Mouse (Mus musculus): ENCODE data around the gene Omt2a. TPM values are rescaled to one million over a fixed set of nuclear protein-coding genes. Genes with fewer than 3 reads are reported as not detected.
"Not testable (repeated sequence)": the region's sequence is repeated elsewhere in the genome, so short reads cannot be mapped to it uniquely, and the experiment has no call there.

The Omt2a gene
- polyA plus RNA-seq, 1 experiment from 2014 or later = not detected

GRCm38 (mm10) chr9:78350007-78350406 is 35.4 kb upstream of the Omt2a start:
- not testable (repeated sequence) for H3K4me1 ChIP-seq (ENCODE audit: control insufficient read depth, insufficient read depth, low read length); H3K9ac ChIP-seq (ENCODE audit: low read depth, low read length); H3K27me3 ChIP-seq (replicated peaks; ENCODE audit: control insufficient read depth, insufficient read depth, low read length); H3K4me2 ChIP-seq (ENCODE audit: low read depth, low read length); H3K36me3 ChIP-seq (ENCODE audit: control insufficient read depth, insufficient read depth, low read length); H3K9me3 ChIP-seq (ENCODE audit: control insufficient read depth, low read length); DNase-seq (ENCODE audit: low spot score); H3K27ac ChIP-seq (replicated peaks; ENCODE audit: low read depth, low read length); H3K4me3 ChIP-seq (ENCODE audit: low read depth, low read length); ATAC-seq (ENCODE audit: low read depth)

- not testable (repeated sequence) for H3K27ac ChIP-seq (replicated peaks; ENCODE audit: low read depth, low read length); H3K9me3 ChIP-seq (ENCODE audit: control insufficient read depth, low read length); H3K27me3 ChIP-seq (replicated peaks; ENCODE audit: control insufficient read depth, insufficient read depth, low read length); H3K4me3 ChIP-seq (ENCODE audit: low read depth, low read length); DNase-seq (ENCODE audit: low spot score); H3K36me3 ChIP-seq (ENCODE audit: control insufficient read depth, insufficient read depth, low read length); H3K9ac ChIP-seq (ENCODE audit: low read depth, low read length); H3K4me1 ChIP-seq (ENCODE audit: control insufficient read depth, insufficient read depth, low read length); ATAC-seq (ENCODE audit: low read depth); H3K4me2 ChIP-seq (ENCODE audit: low read depth, low read length)
- 83% methylated on average over 3 of the region's 3 CpGs for WGBS
Measured at GRCm38 (mm10) chr9:78349141-78349540, 34.5 kb upstream of the Omt2a start.

GRCm38 (mm10) chr9:78348206-78349004 is 33.8 kb upstream of the Omt2a start:
- H3K36me3 ChIP-seq (ENCODE audit: control insufficient read depth, insufficient read depth, low read length); H3K9ac ChIP-seq (ENCODE audit: low read depth, low read length); H3K4me2 ChIP-seq (ENCODE audit: low read depth, low read length); H3K4me3 ChIP-seq (ENCODE audit: low read depth, low read length); H3K4me1 ChIP-seq (ENCODE audit: control insufficient read depth, insufficient read depth, low read length); ATAC-seq (ENCODE audit: low read depth); DNase-seq (ENCODE audit: low spot score); H3K27me3 ChIP-seq (replicated peaks; ENCODE audit: control insufficient read depth, insufficient read depth, low read length); H3K27ac ChIP-seq (replicated peaks; ENCODE audit: low read depth, low read length); H3K9me3 ChIP-seq (ENCODE audit: control insufficient read depth, low read length): not testable (repeated sequence)
- WGBS = 64% methylated on average over 6 of the region's 6 CpGs

- Histone ChIP-seq H3K9me3 (ENCODE audit: control insufficient read depth, low read length) (no peaks in the 10 kb centered on the region), H3K4me2 (ENCODE audit: low read depth, low read length) (no peak overlapping the region), H3K27ac (replicated peaks; ENCODE audit: low read depth, low read length) (no peak overlapping the region), H3K27me3 (replicated peaks; ENCODE audit: control insufficient read depth, insufficient read depth, low read length) (no peaks in the 10 kb centered on the region), H3K36me3 (ENCODE audit: control insufficient read depth, insufficient read depth, low read length) (no peaks in the 10 kb centered on the region), H3K9ac (ENCODE audit: low read depth, low read length) (no peak overlapping the region), H3K4me3 (ENCODE audit: low read depth, low read length) (no peak overlapping the region), H3K4me1 (ENCODE audit: control insufficient read depth, insufficient read depth, low read length) (no peaks in the 10 kb centered on the region)
- ATAC-seq (ENCODE audit: low read depth) (peak; percentile 50; the same call in 1 of the 2 replicates), DNase-seq (ENCODE audit: low spot score) (no peak)
- WGBS = 61% methylated on average over 3 of the region's 3 CpGs
Measured at GRCm38 (mm10) chr9:78347004-78347403, 32.4 kb upstream of the Omt2a start.

- not testable (repeated sequence) for H3K4me1 ChIP-seq (ENCODE audit: control insufficient read depth, insufficient read depth, low read length); DNase-seq (ENCODE audit: low spot score); H3K27ac ChIP-seq (replicated peaks; ENCODE audit: low read depth, low read length); H3K4me2 ChIP-seq (ENCODE audit: low read depth, low read length); H3K27me3 ChIP-seq (replicated peaks; ENCODE audit: control insufficient read depth, insufficient read depth, low read length); H3K4me3 ChIP-seq (ENCODE audit: low read depth, low read length); H3K36me3 ChIP-seq (ENCODE audit: control insufficient read depth, insufficient read depth, low read length); ATAC-seq (ENCODE audit: low read depth); H3K9ac ChIP-seq (ENCODE audit: low read depth, low read length); H3K9me3 ChIP-seq (ENCODE audit: control insufficient read depth, low read length)
- WGBS = 63% methylated on average over 4 of the region's 4 CpGs
Measured at GRCm38 (mm10) chr9:78345235-78345634, 30.6 kb upstream of the Omt2a start.

- H3K36me3 ChIP-seq (ENCODE audit: control insufficient read depth, insufficient read depth, low read length); H3K4me3 ChIP-seq (ENCODE audit: low read depth, low read length); DNase-seq (ENCODE audit: low spot score); H3K4me2 ChIP-seq (ENCODE audit: low read depth, low read length); H3K9me3 ChIP-seq (ENCODE audit: control insufficient read depth, low read length); H3K27me3 ChIP-seq (replicated peaks; ENCODE audit: control insufficient read depth, insufficient read depth, low read length); ATAC-seq (ENCODE audit: low read depth); H3K9ac ChIP-seq (ENCODE audit: low read depth, low read length); H3K4me1 ChIP-seq (ENCODE audit: control insufficient read depth, insufficient read depth, low read length); H3K27ac ChIP-seq (replicated peaks; ENCODE audit: low read depth, low read length): not testable (repeated sequence)
- 84% methylated on average over 8 of the region's 9 CpGs for WGBS
Measured at GRCm38 (mm10) chr9:78343055-78343454, 28.5 kb upstream of the Omt2a start.

- not testable (repeated sequence) for DNase-seq (ENCODE audit: low spot score); H3K36me3 ChIP-seq (ENCODE audit: control insufficient read depth, insufficient read depth, low read length); H3K9ac ChIP-seq (ENCODE audit: low read depth, low read length); H3K4me1 ChIP-seq (ENCODE audit: control insufficient read depth, insufficient read depth, low read length); H3K9me3 ChIP-seq (ENCODE audit: control insufficient read depth, low read length); H3K4me3 ChIP-seq (ENCODE audit: low read depth, low read length); H3K4me2 ChIP-seq (ENCODE audit: low read depth, low read length); H3K27ac ChIP-seq (replicated peaks; ENCODE audit: low read depth, low read length); ATAC-seq (ENCODE audit: low read depth); H3K27me3 ChIP-seq (replicated peaks; ENCODE audit: control insufficient read depth, insufficient read depth, low read length)
- WGBS = 85% methylated on average over 4 of the region's 4 CpGs
Measured at GRCm38 (mm10) chr9:78342494-78342893, 27.9 kb upstream of the Omt2a start.

GRCm38 (mm10) chr9:78340324-78340723 is 25.7 kb upstream of the Omt2a start:
- H3K4me1 ChIP-seq (ENCODE audit: control insufficient read depth, insufficient read depth, low read length); H3K4me2 ChIP-seq (ENCODE audit: low read depth, low read length); H3K27me3 ChIP-seq (replicated peaks; ENCODE audit: control insufficient read depth, insufficient read depth, low read length); H3K36me3 ChIP-seq (ENCODE audit: control insufficient read depth, insufficient read depth, low read length); H3K4me3 ChIP-seq (ENCODE audit: low read depth, low read length); H3K9ac ChIP-seq (ENCODE audit: low read depth, low read length); ATAC-seq (ENCODE audit: low read depth); H3K27ac ChIP-seq (replicated peaks; ENCODE audit: low read depth, low read length); H3K9me3 ChIP-seq (ENCODE audit: control insufficient read depth, low read length): not testable (repeated sequence)
- WGBS = 12% methylated on average over 8 of the region's 8 CpGs
- DNase-seq (ENCODE audit: low spot score) = peak; percentile 34

GRCm38 (mm10) chr9:78337050-78337449 is 22.5 kb upstream of the Omt2a start:
- DNase-seq (ENCODE audit: low spot score) = peak; percentile 19
- H3K4me3 ChIP-seq (ENCODE audit: low read depth, low read length); H3K4me2 ChIP-seq (ENCODE audit: low read depth, low read length); H3K9ac ChIP-seq (ENCODE audit: low read depth, low read length); H3K27ac ChIP-seq (replicated peaks; ENCODE audit: low read depth, low read length); ATAC-seq (ENCODE audit: low read depth); H3K36me3 ChIP-seq (ENCODE audit: control insufficient read depth, insufficient read depth, low read length); H3K27me3 ChIP-seq (replicated peaks; ENCODE audit: control insufficient read depth, insufficient read depth, low read length); H3K4me1 ChIP-seq (ENCODE audit: control insufficient read depth, insufficient read depth, low read length); H3K9me3 ChIP-seq (ENCODE audit: control insufficient read depth, low read length): not testable (repeated sequence)

All from embryonic facial prominence, embryonic 14.5 days (tissue).